In the genomic region with DNA sequence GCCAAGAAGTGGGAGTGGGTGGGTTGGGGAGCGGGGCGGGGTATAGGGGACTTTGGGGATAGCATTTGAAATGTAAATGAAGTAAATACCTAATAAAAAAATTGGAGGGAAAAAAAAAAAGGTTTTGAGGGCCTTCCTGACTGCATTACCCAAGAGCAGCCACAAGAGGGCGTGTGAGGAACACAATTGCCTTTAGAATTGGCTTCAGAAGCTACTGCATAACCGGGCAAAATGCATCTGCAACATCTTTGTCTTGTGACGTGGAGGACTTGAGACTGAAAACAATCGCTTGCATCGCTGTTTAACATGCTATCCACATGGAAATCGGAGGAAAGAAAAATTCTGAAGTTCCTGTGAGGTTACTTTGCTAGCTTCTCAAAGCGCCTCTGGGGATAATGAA, we compare ENCODE assay signal across 8 mouse cellular contexts.
DNase-seq lines count a peak whose midpoint lies in the region; ATAC-seq and TF ChIP-seq lines count a peak whose summit lies in the region.
"Had no signal": no experiment of that assay in that cellular context is flagged by ENCODE, and none has a peak within 500 bp of the region (broad histone marks: within the 10 kb centered on the region; RNA-seq: fewer than 3 reads in every experiment).

No protein-coding gene starts in this region.

- WGBS in hindbrain, embryonic 10.5 days: 15% methylated on average over 9 of the region's 9 CpGs
- 15% methylated on average over 9 of the region's 9 CpGs for WGBS in midbrain, embryonic 12.5 days

- peak overlapping the region; percentile 31; the same call in 1 of the 2 replicates for H3K9ac ChIP-seq in midbrain, embryonic 12.5 days (replicated peaks)
- H3K9ac ChIP-seq: lung, embryonic 15.5 days had no signal

- no peaks in the 10 kb centered on the region for H3K4me1 ChIP-seq in E14TG2a.4 (replicated peaks; ENCODE audit: low read depth, low read length)
- H3K4me1 ChIP-seq in hindbrain, embryonic 10.5 days (replicated peaks): no peaks in the 10 kb centered on the region
- H3K4me1 ChIP-seq in midbrain, embryonic 12.5 days: no peaks in the 10 kb centered on the region
- H3K4me1 ChIP-seq: lung, embryonic 15.5 days had no signal

- H3K9me3 ChIP-seq in E14TG2a.4 (ENCODE audit: low read length): peaks cover 17% of the 10 kb centered on the region
- no peaks in the 10 kb centered on the region for H3K9me3 ChIP-seq in hindbrain, embryonic 10.5 days
- no peaks in the 10 kb centered on the region for H3K9me3 ChIP-seq in midbrain, embryonic 12.5 days
- H3K9me3 ChIP-seq: lung, embryonic 15.5 days had no signal

- no peaks in the 10 kb centered on the region for H3K36me3 ChIP-seq in E14TG2a.4 (ENCODE audit: insufficient read depth, low read length)
- no peaks in the 10 kb centered on the region for H3K36me3 ChIP-seq in hindbrain, embryonic 10.5 days
- no peaks in the 10 kb centered on the region for H3K36me3 ChIP-seq in midbrain, embryonic 12.5 days
- H3K36me3 ChIP-seq: lung, embryonic 15.5 days had no signal

- H3K4me3 ChIP-seq in E14TG2a.4 (replicated peaks; ENCODE audit: low read length): no peak overlapping the region
- H3K4me3 ChIP-seq in hindbrain, embryonic 10.5 days: no peak overlapping the region
- peak overlapping the region; percentile 23; the same call in 1 of the 2 replicates for H3K4me3 ChIP-seq in midbrain, embryonic 12.5 days
- H3K4me3 ChIP-seq: lung, embryonic 15.5 days had no signal

- peak; percentile 6 for DNase-seq in MN1 (ENCODE audit: low spot score)
- DNase-seq in cerebellum, postnatal 4 days (ENCODE audit: low spot score in 2 of 2): peak; percentile 47 to 71
- peak; percentile 73 for DNase-seq in hindbrain, embryonic 10.5 days (ENCODE audit: low spot score)
- DNase-seq in layer of hippocampus, postnatal 36 days: peak; percentile 42 to 46
- DNase-seq in testis, postnatal 14 days (ENCODE audit: low spot score): peak; percentile 7

- peak overlapping the region; percentile 46 for H3K4me2 ChIP-seq in midbrain, embryonic 12.5 days (replicated peaks)
- H3K4me2 ChIP-seq: lung, embryonic 15.5 days had no signal

- ATAC-seq in midbrain, embryonic 12.5 days (ENCODE audit: low FRiP score, low read depth): peak; percentile 82

- H3K27ac ChIP-seq in hindbrain, embryonic 10.5 days: no peak overlapping the region; the same call in 1 of the 2 replicates
- H3K27ac ChIP-seq in midbrain, embryonic 12.5 days (replicated peaks): no peak overlapping the region
- H3K27ac ChIP-seq: lung, embryonic 15.5 days had no signal

- peak; percentile 75 for TF ChIP-seq CTCF in E14TG2a.4 (conservative IDR thresholded peaks at IDR 0.05; ENCODE audit: low read length)

- no peaks in the 10 kb centered on the region for H3K27me3 ChIP-seq in E14TG2a.4 (ENCODE audit: insufficient read depth, low read length)
- no peaks in the 10 kb centered on the region for H3K27me3 ChIP-seq in hindbrain, embryonic 10.5 days (ENCODE audit: insufficient read depth, poor library complexity, severe bottlenecking)
- no peaks in the 10 kb centered on the region for H3K27me3 ChIP-seq in midbrain, embryonic 12.5 days
- H3K27me3 ChIP-seq: lung, embryonic 15.5 days had no signal

Comparison
In these comparisons a context has a peak if more than half of its experiments do, and no peak if none do; other contexts are left out.
1. DNase-seq: peak in every context shown above with its lines; median percentile 73 in hindbrain, embryonic 10.5 days; 59 in cerebellum, postnatal 4 days; 44 in layer of hippocampus, postnatal 36 days; 7 in testis, postnatal 14 days; 6 in MN1.